Mouse (Mus musculus) midbrain, embryonic 11.5 days (tissue): ENCODE data around the gene Adcyap1. TPM values are rescaled to one million over a fixed set of nuclear protein-coding genes. Genes with fewer than 3 reads are reported as not detected.

Source experiments
- ATAC-seq: fragments of 200-750 bp; cut with Nextera tagmentation; 2 replicates; pipeline ENCODE4 v1.8.0; 2017; ENCODE audit warnings: moderate TSS enrichment, moderate library complexity; ENCODE audit not compliant: low FRiP score
- DNase-seq: peaks from one replicate; pipeline ENCODE4 v3.0.0; 2015; ENCODE audit warnings: low spot score; ENCODE audit errors: missing footprints
- H3K27ac ChIP-seq: fragments of 300-500 bp; sonication (generic); 2 replicates; pipeline ENCODE4 v1.5.1; 2014; ENCODE audit warnings: low read depth, low read length
- H3K27me3 ChIP-seq: fragments of 300-500 bp; sonication (generic); 2 replicates; pipeline ENCODE4 v1.6.1; 2014; ENCODE audit warnings: mild to moderate bottlenecking, low read length, moderate library complexity, mixed read lengths; ENCODE audit not compliant: control insufficient read depth, insufficient read depth
- H3K36me3 ChIP-seq: fragments of 300-500 bp; sonication (generic); 2 replicates; pipeline ENCODE4 v1.6.1; 2014; ENCODE audit warnings: mild to moderate bottlenecking, low read length, moderate library complexity, mixed read lengths; ENCODE audit not compliant: control insufficient read depth, insufficient read depth
- H3K4me1 ChIP-seq: fragments of 300-500 bp; sonication (generic); 2 replicates; pipeline ENCODE4 v1.6.1; 2014; ENCODE audit warnings: low read length; ENCODE audit not compliant: control insufficient read depth, insufficient read depth
- H3K4me2 ChIP-seq: fragments of 300-500 bp; sonication (generic); 2 replicates; pipeline ENCODE4 v1.6.1; 2014; ENCODE audit warnings: mild to moderate bottlenecking, moderate library complexity
- H3K4me3 ChIP-seq: fragments of 300-500 bp; sonication (generic); 2 replicates; pipeline ENCODE4 v1.5.1; 2014; ENCODE audit warnings: low read depth, low read length
- H3K9ac ChIP-seq: fragments of 300-500 bp; sonication (generic); 2 replicates; pipeline ENCODE4 v1.6.1; 2014; ENCODE audit warnings: low read length
- H3K9me3 ChIP-seq: fragments of 300-500 bp; sonication (generic); 2 replicates; pipeline ENCODE4 v1.6.1; 2016; ENCODE audit warnings: low read length; ENCODE audit not compliant: control insufficient read depth
- WGBS: fragments of 180-500 bp; shearing (Covaris S2); extraction: QIAGEN DNeasy Blood & Tissue Kit; methylation state at CpG from one replicate; pipeline ENCODE4 v1.1.7; 2014; 5-methylcytosine and 5-hydroxymethylcytosine counted together
- polyA plus RNA-seq: library from polyadenylated mRNA; unstranded; fragments of >200 nt; fragmentation: Nextera tagmentation; extraction: Ambion mirVana; gene quantifications from 2 replicates; pipeline ENCODE4 v1.2.1, GENCODE M21; 2014

Adcyap1 gene
- polyA plus RNA-seq, result 19.1 and 22.4 TPM in 2 replicates

DNA sequence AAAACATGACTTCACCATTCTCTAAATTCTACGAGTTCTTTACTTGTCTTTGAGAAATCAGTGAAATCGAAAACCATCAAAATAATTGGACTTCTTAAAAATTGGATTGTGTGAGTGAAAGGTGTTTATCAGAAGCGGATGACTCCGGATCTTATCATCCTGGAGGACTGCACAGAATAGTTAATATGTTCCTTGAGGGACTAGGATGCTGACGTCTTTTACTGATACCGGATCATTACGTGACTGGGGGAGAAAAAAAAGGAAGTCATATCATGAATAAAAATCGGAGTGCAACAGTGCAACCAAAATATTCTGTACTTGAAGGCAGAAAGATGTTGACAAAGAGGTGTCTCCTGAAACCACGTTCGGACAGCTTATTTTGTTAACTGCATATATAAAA is at the start of gene Adcyap1:
Gene Adcyap1 (plus strand): TSS at position 301 of the 400 bp plus-strand sequence.
- DNase-seq (peak; percentile 87), ATAC-seq (no peak)
- H3K4me1 ChIP-seq, result peaks cover 12% of the 10 kb centered on the region
- H3K27me3 ChIP-seq, result peaks cover 49% of the 10 kb centered on the region
- H3K27ac ChIP-seq, result peak within 1 kb of the TSS; percentile 48; the same call in 1 of the 2 replicates
- H3K9ac ChIP-seq, result peak within 1 kb of the TSS; percentile 30
- no peaks in the 10 kb centered on the region for H3K36me3 ChIP-seq
- WGBS, result 26% methylated on average over 10 of the region's 10 CpGs
- H3K9me3 ChIP-seq, result no peaks in the 10 kb centered on the region
- peak within 1 kb of the TSS; percentile 35 for H3K4me2 ChIP-seq
- peak within 1 kb of the TSS; percentile 24 for H3K4me3 ChIP-seq

DNA sequence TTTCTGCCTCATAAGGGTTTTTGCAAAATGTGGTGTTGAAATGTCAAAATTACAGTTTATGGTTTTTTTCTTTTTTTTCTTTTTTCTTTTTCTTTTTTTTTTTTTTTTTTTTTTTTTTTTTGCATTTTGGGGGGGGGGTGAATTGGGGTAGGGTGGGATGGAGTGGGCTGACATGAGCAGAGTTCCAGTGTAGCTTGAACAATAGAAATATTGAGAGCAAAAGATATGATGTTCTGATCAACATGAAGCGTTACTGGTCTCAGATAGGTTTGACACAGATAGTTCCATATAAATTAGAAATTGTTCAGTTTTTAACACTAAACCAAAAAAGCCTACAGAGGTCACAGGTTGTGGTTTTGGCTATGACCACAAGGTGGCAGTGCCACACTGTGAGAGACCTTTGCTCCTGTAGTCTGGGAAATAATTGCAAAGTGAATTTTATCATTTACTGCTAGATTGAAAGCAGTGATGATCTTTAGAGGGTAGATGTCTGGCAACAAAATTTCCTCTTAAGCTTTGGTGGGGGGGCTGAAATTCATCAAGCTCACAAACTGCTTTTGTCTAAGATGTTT is 40.5 kb upstream of the Adcyap1 start:
- H3K36me3 ChIP-seq, result no peaks in the 10 kb centered on the region
- H3K9ac ChIP-seq, result no peak overlapping the region
- H3K27me3 ChIP-seq, result no peaks in the 10 kb centered on the region
- peak; percentile 98 for DNase-seq
- 33% methylated on average over 1 of the region's 1 CpGs for WGBS
- no peak overlapping the region for H3K27ac ChIP-seq
- no peak overlapping the region for H3K4me2 ChIP-seq
- peak; percentile 83 for ATAC-seq
- H3K9me3 ChIP-seq, result no peaks in the 10 kb centered on the region
- no peak overlapping the region for H3K4me3 ChIP-seq
- no peaks in the 10 kb centered on the region for H3K4me1 ChIP-seq

DNA sequence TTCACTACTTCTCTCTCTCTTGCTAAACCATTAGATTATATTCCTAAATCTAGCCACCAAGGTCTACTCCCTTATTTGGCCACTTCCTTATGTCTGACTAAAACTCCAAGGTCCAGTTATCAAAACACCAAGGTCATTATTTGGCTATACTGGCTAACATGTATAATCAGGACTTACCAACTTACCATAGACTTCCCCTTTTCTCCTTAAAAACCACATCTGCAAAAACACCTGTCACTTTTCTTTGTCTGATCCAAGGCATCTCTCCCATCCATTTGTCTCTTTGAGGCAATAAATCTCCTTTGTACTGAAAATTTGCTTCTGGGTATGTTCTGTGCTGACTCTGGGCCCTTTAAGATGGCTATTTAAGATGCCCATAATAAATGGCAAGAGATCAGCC is 29.2 kb upstream of the Adcyap1 start:
- Histone ChIP-seq H3K27ac (no peak overlapping the region), H3K27me3 (no peaks in the 10 kb centered on the region), H3K36me3 (no peaks in the 10 kb centered on the region), H3K4me3 (no peak overlapping the region), H3K9me3 (no peaks in the 10 kb centered on the region), H3K4me1 (no peaks in the 10 kb centered on the region), H3K9ac (no peak overlapping the region), H3K4me2 (no peak overlapping the region)
- ATAC-seq (no peak), DNase-seq (no peak)

DNA sequence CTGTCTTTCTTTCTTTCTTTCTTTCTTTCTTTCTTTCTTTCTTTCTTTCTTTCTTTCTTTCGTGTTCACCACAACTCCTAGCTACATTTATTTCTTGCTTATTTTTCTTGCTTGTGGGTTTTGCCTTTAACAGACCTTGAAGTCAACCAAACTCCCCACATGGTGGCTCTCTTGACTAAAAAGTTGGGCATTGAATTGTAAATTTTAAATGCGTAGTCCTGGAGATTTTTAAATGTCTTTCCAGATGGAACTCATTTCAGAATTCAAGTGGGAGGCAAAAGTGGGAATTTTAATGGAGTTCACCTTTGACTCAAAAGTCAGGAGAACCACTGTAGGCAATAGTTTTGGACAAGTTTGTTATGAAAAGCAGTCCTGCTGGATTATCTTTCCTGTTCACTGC is 2.0 kb upstream of the Adcyap1 start:
- Histone ChIP-seq H3K9me3 (no peaks in the 10 kb centered on the region), H3K27me3 (peaks cover 35% of the 10 kb centered on the region), H3K4me1 (peaks cover 3% of the 10 kb centered on the region), H3K4me3 (no peak overlapping the region), H3K4me2 (no peak overlapping the region), H3K9ac (no peak overlapping the region), H3K27ac (no peak overlapping the region), H3K36me3 (no peaks in the 10 kb centered on the region)
- ATAC-seq (no peak), DNase-seq (no peak)
- WGBS, result 45% methylated on average over 2 of the region's 2 CpGs

DNA sequence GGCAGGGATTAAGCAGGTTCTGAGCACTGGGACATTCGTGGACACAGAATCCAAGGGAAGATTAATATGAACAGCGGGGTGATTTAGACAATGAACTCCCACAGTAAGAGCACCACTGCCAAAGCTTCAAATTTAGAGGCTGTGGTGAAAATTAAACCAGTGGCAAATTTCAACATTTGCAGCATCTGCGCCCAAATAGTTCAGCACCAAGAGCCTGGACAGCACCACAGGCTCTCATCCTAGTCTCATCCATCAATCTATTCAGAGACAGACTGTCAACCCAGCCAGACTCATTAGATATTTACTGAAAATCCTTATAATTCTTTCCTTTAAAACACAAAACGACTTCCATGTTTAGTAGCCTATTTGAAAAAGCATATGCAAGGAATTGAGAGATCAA is 604 bp upstream of the Adcyap1 start:
- H3K4me1 ChIP-seq, result peaks cover 12% of the 10 kb centered on the region
- H3K9ac ChIP-seq, result no peak overlapping the region
- H3K27ac ChIP-seq, result no peak overlapping the region
- no peak overlapping the region for H3K4me2 ChIP-seq
- DNase-seq, result peak; percentile 91
- 10% methylated on average over 4 of the region's 4 CpGs for WGBS
- no peaks in the 10 kb centered on the region for H3K9me3 ChIP-seq
- no peaks in the 10 kb centered on the region for H3K36me3 ChIP-seq
- no peak overlapping the region for H3K4me3 ChIP-seq
- ATAC-seq, result no peak
- H3K27me3 ChIP-seq, result peaks cover 49% of the 10 kb centered on the region

DNA sequence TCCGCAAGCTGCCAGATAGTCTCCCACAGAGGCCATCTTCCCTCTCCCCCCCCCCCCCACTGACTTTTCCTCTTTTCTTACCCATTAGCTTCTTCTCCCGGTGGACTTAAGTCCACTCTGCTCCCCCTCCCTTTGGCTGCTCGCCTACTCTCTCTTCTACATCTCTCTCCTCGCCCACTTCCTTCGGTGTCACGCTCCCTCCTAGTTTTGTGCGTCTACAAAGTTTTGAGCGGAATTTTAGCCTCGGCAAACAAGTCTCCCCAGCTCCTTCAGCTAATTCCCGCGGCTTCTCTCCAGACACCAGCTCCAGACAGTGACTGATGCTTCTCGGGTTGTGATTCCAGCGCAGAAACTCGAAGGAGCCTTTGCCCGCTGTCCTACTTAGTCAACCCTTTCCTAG is 401 bp downstream of the Adcyap1 start:
- Histone ChIP-seq H3K36me3 (no peaks in the 10 kb centered on the region), H3K4me1 (peaks cover 12% of the 10 kb centered on the region), H3K27me3 (peaks cover 49% of the 10 kb centered on the region), H3K9ac (peak overlapping the region; percentile 30; the same call in 1 of the 2 replicates), H3K27ac (peak overlapping the region; percentile 48; the same call in 1 of the 2 replicates), H3K4me3 (peak overlapping the region; percentile 24), H3K9me3 (no peaks in the 10 kb centered on the region), H3K4me2 (peak overlapping the region; percentile 35)
- DNase-seq, result peak; percentile 89
- WGBS, result 1% methylated on average over 15 of the region's 15 CpGs
- ATAC-seq, result no peak

DNA sequence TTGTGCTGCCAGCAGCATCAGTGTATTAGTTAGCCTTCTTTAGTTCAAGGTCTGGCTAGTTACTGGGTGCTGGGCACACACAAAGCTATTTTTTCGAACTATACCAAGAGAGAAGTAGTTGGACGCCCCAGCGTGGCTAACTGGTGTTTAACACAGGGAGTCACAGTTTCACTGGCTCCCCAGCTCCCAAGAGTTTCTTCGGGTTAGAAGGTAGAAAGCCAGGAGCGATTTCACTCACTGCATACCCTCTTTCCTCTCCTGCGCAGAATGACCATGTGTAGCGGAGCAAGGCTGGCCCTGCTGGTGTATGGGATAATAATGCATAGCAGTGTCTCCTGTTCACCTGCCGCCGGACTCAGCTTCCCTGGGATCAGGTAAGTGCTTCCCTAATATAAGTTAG is 930 bp downstream of the Adcyap1 start:
- Histone ChIP-seq H3K4me3 (peak overlapping the region; percentile 24), H3K27ac (peak overlapping the region; percentile 48; the same call in 1 of the 2 replicates), H3K9ac (peak overlapping the region; percentile 17), H3K9me3 (no peaks in the 10 kb centered on the region), H3K36me3 (no peaks in the 10 kb centered on the region), H3K27me3 (peaks cover 51% of the 10 kb centered on the region), H3K4me2 (peak overlapping the region; percentile 35; the same call in 1 of the 2 replicates), H3K4me1 (peaks cover 12% of the 10 kb centered on the region)
- no peak for ATAC-seq
- 2% methylated on average over 9 of the region's 9 CpGs for WGBS
- DNase-seq, result peak; percentile 92

DNA sequence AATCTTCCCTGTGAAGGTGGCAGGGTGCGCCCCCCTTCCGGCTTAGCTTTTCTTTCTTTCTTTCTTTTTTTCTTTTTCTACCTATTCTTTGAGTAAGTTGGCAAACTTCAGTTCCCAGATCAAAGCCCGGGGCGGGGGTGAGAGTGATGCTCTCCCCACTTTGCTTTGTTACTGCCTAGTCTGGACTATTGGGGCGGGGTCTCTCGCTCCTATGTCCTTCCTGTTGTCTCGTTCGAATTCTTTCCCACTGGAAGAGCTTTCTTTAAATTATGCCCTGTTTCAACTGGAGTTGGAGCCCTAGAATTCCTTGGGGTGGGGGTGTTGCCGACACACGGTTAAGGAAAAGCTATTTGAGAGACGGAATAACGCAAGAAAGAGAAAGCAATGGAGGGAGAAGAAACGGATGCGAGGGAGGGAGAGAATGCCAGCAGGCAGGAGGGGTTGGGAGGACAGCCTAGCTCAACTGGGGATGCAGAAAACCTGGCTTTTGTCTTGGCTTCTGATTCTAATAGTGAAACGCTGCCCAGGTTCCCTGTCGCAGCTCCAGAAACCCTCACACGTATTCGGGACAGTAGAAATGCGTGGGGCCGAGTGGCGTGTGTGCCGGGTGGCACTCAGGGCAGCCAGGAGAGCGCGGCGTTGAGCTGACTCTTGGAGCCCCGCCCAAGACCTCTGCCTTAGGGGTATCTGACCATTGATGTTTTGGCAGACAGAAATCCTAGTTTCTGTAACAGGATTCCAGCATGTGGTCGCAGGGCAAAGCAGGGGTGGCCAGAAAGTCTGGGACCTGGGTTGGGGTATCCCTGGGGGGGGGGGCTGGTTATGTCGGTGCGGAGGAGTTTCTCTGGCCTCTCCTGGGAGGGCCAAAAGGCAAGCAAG is 1.8 kb downstream of the Adcyap1 start:
- no peaks in the 10 kb centered on the region for H3K36me3 ChIP-seq
- DNase-seq (peak; percentile 92), ATAC-seq (peak; percentile 27; the same call in 1 of the 2 replicates)
- 2% methylated on average over 27 of the region's 29 CpGs for WGBS
- H3K4me3 ChIP-seq, result peak overlapping the region; percentile 24
- peak overlapping the region; percentile 41; the same call in 1 of the 2 replicates for H3K27ac ChIP-seq
- H3K9ac ChIP-seq, result peak overlapping the region; percentile 50
- peaks cover 51% of the 10 kb centered on the region for H3K27me3 ChIP-seq
- peaks cover 12% of the 10 kb centered on the region for H3K4me1 ChIP-seq
- H3K9me3 ChIP-seq, result no peaks in the 10 kb centered on the region
- peak overlapping the region; percentile 53 for H3K4me2 ChIP-seq
